Mouse (Mus musculus) left cerebral cortex, postnatal 36 days (tissue): ENCODE data around the gene Rpl28. TPM values are rescaled to one million over a fixed set of nuclear protein-coding genes. Genes with fewer than 3 reads are reported as not detected.
"Not testable (repeated sequence)": the region's sequence is repeated elsewhere in the genome, so short reads cannot be mapped to it uniquely, and the experiment has no call there.

ENCODE experiments used
- DNase-seq, 2 experiments: peaks; one replicate each; pipeline ENCODE4 v3.0.0; 2021 to 2022; ENCODE audit warnings: low spot score in 2 of 2, mixed read lengths in 1 of 2
- intact Hi-C: fragments of 180-260 bp; cut with DNase I; formaldehyde crosslinking; loops from one replicate; pipeline ENCODE4 v1.15.1; 2025
- total RNA-seq, 2 experiments: library from RNA; stranded (reverse); gene quantifications; 2 replicates each; pipeline ENCODE4 v1.2.3; 2021

The Rpl28 gene
- total RNA-seq, 2 experiments from 2014 or later: 416 to 455 TPM

DNA sequence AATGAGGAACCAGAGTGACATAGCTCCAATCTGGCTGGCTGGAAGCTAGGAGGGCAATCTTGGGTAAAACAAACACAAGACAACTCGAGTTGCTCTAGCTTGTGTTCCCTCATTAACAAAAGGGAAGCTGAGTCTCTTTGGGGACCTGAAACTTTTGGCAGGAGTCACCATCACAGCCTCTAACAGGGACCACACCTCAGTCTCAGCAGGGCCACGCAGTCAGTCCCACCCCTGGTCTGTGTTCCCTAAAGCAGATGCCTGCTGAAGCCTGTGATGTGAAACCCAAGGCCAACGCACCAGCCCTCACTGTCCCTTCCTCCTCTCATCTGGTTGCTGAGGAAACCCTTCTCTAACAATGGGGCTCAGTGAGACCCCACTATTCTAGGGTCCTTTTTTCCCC, 10.5 kb upstream of the Rpl28 start:
- DNase-seq: no peak
- intact Hi-C loops: no loop called here

DNA sequence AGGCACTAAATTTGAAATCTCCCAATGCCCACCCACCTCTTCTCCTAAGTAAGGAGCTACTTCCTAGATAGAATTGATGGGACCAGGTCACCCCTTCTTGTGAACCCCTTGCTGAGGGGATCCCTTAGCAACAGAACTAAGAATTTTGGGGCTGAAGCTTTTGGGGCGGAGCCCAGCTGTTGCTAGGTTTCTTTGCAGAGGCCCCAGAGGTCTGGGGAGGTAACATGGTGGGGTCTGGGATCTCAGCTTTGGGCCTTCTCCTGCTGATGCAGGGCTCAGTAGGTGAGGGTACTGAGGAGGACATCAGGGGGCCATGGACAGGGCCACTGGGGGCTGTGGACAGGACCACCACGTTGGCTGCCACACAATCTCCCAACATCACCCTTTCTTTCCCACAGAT, 9.9 kb upstream of the Rpl28 start, which contains the start of the genes Il11 and Tmem190:
Gene Il11, minus strand, starts transcription at position 101 of the 400 bp plus-strand sequence.
Gene Tmem190, plus strand, starts transcription at position 179 of the 400 bp plus-strand sequence.
- DNase-seq: no peak
- intact Hi-C loops: no loop called here

DNA sequence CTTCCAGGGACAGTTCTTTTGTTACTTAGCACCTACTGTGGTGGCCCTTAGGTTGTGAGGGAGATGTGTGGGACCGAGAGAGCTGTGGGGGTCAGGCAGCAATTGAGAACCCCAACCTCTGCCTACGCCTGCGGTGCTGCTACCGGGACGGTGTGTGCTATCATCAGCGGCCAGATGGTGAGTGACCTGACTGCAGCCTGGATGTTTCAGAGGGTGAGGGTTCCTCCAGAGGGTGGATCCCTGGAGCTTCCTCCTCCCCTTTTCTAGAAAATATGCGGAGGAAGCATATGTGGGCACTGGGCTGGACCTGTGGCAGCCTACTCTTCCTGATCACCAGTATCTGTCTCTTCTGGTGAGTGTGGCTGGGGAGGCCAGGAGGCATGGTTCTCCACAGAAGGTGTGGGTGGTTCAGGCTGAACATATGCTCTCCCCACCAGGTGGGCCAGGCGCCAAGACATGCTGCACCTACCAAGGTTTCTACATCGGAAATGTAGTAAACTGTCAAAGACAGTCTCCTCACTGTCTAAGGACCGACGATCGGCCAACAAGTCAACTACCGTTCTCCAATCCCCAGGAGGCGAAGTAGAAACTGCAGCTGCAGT, 8.9 kb upstream of the Rpl28 start:
- intact Hi-C loops: no loop called here
- DNase-seq: peak; percentile 49 to 65

DNA sequence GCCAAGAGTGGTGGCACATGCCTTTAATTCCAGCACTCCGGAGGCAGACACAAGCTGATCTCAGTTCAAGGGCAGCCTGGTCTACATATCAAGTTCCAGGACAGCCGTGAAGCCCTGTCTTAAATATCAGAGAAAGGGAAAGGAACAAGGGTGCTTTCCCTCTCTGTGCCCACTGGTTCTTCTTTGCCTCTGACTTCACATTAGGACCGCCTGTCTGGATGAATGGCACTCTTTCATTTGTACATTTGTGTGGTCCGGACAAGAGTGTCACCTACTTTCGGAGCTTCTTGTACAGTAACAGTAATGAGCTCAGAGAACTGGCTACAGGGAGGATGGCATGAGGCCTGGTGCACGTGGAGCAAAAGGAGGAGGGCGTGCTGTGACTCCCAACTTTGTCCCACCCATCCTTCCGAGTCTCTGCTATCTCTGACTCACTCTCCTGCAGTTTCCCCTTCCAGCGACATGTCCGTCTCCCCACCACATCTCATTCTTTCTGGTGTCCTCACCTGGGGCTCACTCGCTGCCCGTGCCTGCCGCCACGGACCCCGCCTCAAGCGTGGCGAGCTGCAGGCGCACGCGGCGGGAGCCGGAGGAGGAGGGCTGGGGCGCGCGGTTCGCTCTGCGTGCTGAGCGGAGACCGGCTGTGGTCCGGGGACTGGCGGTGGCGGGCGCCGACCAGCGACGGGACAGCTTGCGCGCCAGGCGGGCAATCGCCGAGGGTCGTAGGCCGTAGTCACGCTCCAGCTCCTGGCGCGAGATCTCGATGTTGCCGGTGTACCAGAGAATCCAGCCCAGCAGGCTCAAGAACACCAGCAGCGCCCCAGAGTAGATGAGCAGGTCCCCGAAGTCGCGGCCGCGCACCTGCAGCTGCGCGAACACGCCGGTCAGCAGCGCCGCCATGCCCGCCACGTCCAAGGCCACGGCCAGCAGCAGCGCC, 3.9 kb upstream of the Rpl28 start:
- DNase-seq: peak; percentile 70 to 71

DNA sequence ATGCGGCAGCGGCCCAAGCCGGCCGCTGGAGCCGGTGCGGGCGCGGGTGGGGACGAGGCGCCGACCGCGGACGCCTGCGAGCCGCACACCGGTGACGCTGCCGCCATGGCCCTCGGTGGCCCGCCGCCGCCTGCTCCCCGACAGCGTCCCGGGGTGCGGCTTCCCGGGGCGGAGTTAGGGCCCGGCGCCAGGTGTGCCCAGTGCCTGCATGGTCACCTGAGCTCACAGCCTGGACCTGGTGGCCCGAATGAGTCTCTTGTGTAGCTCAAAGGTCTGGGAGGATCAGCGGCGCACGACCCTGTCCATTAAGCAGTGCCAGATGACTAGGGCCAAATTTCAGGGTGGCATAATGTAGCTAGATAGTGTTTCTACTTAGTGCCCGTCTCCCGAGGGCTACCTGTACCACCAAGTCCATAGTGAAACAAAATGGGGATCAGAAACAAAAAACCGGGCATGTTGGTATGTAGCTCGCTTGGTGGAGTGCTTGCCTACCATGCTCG, 3.2 kb upstream of the Rpl28 start, which contains the start of gene Tmem238:
Gene Tmem238, minus strand, starts transcription at position 221 of the 500 bp plus-strand sequence.
- intact Hi-C loops: loop anchor here (1.0 kb wide), 1 partner anchor 49 kb away; the partner anchor contains the start of gene Kmt5c

More for the DNA sequence above, 3.9 kb upstream of the Rpl28 start:
- intact Hi-C loops: loop anchor here (1.0 kb wide), 1 partner anchor 48 kb away; the partner anchor contains the start of gene Kmt5c

DNA sequence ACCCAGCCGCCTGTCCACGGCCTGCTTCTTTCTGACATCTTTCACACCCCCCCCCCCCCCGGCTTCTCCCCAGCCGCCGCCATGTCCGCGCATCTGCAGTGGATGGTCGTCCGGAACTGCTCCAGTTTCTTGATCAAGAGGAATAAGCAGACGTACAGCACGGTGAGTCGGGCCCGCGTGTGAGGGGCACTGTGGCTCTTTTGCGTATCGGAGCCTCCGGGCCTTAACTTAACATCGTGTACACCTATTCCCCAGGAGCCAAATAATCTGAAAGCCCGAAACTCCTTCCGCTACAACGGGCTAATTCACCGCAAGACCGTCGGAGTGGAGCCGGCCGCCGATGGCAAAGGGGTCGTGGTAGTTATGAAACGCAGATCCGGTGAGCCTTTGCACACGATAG, 574 bp downstream of the Rpl28 start:
- DNase-seq: not testable (repeated sequence)
- intact Hi-C loops: loop anchor here (5.0 kb wide), 2 partner anchors 101 to 236 kb away; partner anchors contain the start of gene Brsk1

More for the DNA sequence above, 3.2 kb upstream of the Rpl28 start, which contains the start of gene Tmem238:
- DNase-seq: no peak

DNA sequence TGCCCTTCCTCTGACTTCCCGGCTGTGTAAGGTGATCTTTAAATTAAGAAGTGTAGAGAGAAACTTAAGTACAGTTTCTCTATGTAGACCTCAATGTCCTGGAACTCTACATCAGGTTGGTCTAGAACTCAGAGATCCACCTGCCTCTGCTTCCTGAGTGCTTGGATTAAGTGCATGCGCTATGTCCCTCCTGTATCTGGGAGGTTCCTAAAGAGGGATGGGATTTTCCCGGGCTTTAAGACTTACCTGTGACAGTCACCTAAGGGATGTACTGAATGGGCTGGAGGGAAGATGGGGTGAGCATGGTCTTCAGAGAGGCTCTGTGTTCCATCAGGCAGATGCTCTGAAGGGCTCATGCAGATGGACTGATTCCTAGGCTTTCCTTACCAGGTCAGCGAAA, 1.0 kb downstream of the Rpl28 start:
- intact Hi-C loops: loop anchor here (5.0 kb wide), 2 partner anchors 101 to 236 kb away; partner anchors contain the start of gene Brsk1
- DNase-seq: no peak

DNA sequence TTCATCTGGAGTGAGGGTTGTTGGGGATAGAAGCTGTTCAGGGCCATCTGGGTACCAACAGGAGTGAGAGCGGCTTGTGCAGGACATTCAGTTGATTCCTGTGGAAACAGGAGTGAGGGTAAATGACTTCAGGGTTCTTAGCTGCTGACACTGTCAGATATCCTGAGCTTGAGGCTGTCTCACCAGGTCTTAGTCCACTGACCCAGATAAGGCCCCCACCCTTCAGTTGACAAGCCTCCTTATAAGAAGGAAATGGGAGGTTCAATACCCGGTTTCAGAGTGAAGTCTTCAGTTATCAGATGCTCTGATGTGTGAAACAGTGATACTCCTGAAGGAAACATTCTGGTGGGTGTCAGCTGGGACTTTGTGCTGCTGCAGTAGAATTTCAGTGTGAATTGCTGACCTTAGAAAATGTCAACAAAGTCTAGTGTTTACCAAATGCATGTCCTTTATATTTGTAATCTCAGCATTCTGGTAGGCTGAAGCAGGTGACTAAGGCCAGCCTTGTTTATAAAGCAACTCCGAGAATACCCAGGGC, 2.0 kb downstream of the Rpl28 start:
- intact Hi-C loops: loop anchor here (5.0 kb wide), 3 partner anchors 102 to 237 kb away; partner anchors contain the start of gene Brsk1
- DNase-seq: no peak

DNA sequence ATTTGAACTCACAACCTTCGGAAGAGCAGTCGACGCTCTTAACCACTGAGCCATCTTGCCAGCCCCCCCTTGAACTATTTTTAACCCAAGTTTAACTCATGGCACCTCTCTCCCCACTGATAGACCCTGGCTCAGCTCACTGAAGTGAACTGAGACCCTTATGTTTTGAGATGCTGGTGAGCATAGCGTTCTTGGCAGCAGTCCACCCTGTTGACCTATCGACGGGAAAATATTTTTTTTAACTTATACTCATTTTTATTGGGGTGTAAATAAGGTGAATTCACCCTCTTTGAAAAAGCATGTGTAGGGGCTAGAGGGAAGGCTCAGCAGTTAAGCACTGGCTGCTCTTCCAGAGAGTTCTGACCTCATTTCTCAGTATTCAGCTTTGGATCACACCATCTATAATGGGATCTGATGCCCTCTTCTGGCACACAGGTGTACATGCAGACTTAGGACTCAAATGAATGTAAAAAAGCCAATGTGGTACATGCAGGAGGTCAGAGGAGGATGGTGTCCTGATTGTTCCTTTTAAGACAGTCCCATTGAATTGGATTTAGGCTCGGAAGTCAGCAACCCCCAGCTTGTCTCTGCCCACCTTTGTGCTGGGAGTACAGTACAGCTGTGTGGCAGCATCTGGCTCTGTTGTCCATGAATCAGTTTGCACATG, 3.2 kb downstream of the Rpl28 start:
- intact Hi-C loops: loop anchor here (5.0 kb wide), 1 partner anchor 169 kb away; no protein-coding TSS in a partner anchor
- DNase-seq: no peak

DNA sequence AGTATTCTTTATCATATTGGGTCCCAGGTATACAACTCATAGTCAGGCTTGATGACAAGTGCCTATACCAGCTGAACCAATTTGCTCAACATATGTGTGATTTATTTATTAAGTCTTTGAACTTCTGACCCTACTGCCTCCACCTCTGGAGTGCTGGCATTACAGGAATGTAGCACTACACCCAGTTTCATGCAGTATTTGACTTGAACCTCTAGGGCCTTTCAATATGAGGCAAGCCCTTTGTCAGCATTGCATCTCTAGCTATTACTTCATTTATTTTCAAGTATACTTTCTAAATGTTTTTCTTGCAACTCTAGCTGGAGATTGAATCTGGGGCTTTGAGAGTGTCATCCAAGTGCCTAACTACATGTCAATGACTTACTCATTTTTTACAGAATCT, 9.6 kb downstream of the Rpl28 start:
- intact Hi-C loops: no loop called here
- DNase-seq: no peak

DNA sequence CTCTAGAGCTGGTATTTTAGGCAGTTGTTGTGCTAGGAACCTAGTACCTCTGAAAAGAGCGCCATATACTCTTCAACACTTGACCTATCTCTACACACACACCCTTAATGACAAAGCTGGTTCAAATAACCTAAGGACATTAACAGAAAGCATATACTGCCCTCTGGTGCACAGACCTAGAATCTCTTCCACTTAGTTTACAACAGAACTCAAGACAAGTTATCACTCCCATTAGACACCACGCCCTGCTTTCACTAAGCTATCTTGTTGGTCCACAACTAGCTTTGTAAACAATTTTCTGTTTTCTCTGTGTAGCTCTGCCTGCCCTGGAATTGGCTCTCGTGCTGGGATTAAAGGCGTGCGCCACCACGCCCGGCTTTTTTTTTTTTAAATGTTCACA, 14.0 kb downstream of the Rpl28 start:
- no peak for DNase-seq
- intact Hi-C loops: no loop called here

DNA sequence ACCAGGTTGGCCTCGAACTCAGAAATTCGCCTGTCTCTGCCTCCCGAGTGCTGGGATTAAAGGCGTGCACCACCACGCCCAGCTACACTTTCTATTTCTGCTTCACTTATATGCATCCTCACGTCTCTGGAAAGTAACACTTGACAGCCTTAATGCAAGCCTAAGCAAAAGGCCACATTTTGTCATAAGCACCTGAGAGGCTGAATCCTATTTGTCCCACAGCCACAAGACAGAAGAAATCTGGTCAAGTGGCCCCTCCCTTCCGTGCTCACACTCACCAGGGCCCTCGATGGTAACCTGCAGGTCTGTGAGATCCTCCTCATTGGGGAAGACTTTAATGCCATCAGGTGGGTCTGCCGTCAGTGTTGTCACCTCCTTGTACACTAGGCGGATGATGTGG, 18.5 kb downstream of the Rpl28 start:
- DNase-seq, intact Hi-C loops: not testable (repeated sequence)

DNA sequence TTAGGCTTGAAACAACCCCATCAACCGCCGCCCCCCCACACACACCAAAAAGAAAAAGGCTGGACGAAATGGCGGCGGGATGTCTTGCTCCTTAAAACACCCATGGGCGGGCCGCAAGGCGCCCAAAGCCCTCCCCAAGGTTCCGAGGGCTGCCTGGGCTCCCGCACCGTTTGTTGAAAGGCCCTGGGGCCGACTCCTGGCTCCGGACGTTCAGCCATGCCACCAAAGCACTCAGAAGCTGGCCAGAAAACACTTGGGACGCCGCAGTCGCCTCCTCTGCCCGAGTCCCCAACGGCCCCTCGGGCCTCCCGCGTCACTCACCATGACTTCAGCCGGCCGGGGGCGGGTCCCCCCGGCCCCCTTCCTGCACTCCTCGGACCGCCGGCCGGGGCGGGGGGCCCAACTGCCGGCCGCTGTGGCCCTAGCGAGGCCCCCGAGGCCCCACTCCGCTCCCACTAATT, 19.2 kb downstream of the Rpl28 start:
- intact Hi-C loops: no loop called here
- no peak for DNase-seq

DNA sequence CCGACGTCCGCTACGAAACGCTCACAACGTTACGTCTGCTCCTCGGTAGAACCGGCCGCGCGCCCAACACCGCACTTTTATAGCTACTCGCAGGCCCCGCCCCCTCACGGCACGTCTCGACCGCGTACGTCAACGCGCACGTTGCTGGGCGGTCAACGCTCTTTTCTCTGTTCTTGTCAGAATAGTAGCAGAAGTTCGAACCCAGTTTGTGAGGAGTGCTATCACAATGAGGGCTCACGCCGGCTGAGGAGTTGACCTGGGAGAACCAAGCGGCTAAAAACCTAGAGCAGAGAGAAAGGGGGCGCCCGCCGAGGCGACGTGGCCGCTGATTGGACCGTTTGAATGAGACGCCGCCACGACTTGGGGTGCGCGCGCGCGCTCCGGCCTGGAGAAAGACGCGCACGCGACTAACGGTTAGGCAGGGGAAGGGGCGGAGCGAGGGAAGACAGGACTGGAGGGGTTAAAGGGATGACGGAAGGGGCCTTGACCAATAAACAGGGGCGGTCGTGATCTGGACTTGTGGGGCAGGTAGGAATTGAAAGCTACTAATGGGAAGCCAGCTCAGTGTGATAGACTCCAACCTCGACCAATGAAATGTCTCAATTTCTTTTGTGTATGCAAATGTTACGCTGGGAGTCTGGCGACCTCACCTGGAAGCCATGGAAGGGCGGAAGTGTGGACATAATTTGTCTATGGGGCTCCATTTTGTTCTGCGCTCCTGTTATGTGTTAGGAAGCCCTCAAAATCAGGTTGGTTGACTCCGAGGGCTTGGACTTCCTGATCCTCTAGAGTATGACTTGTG, 19.8 kb downstream of the Rpl28 start, which contains the start of gene Ube2s:
Gene Ube2s, minus strand, starts transcription at position 288 of the 802 bp plus-strand sequence.
- intact Hi-C loops: no loop called here
- peak; percentile 96 to 98 for DNase-seq

DNA sequence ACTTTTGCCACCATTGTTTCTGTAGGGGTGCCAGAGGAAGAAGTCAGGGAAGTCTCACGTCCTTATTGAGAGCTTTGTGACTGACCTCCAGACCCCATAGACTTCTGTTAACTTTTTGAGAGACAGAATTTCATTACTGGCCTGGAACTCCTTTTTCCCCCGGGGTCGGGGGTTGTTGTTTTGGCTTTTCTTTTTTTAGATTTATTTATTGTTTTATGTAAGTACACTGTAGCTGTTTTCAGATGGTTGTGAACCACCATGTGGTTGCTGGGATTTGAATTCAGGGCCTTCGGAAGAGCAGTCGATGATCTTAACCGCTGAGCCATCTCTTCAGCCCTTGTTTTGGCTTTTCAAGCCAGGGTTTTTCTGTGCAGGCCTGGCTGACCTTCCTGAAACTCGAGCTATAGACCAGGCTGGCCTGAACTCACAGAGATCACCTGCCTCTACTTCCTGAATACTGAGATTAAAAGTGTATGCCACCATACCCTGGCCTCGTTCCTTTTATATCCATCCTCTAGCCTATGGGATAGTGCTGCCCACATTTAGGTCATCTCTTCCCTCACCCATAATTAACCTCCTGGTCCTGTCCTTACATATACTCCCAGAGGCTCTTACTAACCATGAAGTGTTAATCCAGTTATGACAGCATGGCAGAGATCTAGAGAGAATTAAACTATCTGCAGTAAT, 20.6 kb downstream of the Rpl28 start:
- no peak for DNase-seq
- intact Hi-C loops: no loop called here

DNA sequence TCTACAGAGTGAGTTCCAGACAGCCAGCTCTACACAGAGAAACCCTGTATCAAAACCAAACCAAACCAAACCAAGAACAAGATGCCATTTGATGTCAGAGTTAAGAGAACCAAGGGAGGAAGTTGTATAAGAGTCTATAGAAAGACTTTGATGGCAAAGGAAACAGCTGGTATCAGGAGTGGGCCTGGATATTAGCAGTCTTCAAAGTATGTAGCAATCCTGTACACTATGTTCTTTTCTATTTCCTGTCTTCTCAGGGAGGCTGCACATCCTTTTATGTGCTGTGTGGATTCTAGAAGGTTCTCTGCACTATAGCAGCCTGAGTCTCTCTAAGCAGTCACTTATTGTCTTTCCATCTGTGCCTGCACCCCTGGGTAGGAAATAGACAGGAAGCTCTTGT, 23.9 kb downstream of the Rpl28 start:
- intact Hi-C loops: no loop called here
- no peak for DNase-seq

DNA sequence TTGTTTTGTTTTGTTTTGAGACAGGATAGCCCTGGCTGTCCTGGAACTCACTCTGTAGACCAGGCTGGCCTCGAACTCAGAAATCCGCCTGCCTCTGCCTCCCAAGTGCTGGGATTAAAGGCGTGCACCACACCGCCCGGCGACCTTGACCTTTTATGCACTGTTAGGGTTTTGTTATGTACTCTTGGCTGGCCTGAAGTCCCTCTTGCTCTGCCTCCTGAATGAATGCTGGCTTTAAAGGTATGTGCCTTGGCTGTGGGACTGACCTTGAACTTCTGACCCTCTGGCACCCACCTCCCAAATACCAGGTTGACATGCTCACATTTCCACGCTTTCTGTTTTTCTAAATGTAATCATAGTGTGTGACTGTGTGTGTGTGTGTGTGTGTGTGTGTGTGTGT, 28.3 kb downstream of the Rpl28 start:
- DNase-seq, intact Hi-C loops: not testable (repeated sequence)

DNA sequence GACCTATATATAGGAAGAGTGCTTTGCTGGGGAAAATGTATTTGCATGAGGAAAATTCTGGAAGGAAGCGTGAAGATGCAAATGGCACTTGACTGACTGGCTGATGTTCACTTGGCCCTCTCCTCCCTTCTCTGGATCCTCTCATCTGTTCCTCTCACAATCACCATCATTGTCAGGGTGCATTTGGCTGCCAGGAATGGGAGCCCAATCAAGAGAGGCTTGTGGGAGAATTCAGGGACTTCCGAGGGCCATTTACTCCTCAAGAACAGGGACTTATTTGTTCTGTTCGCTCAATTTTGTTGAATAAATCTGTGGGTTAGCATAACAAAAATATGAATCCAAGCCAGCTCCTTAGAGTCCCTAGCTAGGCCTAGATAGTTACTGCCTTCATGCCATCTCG, 29.0 kb downstream of the Rpl28 start:
- intact Hi-C loops: no loop called here
- DNase-seq: no peak
